Mouse (Mus musculus) neural tube, embryonic 11.5 days (tissue): ENCODE results near the gene Cebpg. TPM values are rescaled to one million over a fixed set of nuclear protein-coding genes. Genes with fewer than 3 reads are reported as not detected.

Experiments
- ATAC-seq: fragments of 200-750 bp; cut with Nextera tagmentation; 2 replicates; pipeline ENCODE4 v1.8.0; 2017; ENCODE audit warnings: moderate number of reproducible peaks, mild to moderate bottlenecking, moderate TSS enrichment, moderate library complexity; ENCODE audit not compliant: insufficient read depth, low FRiP score, low TSS enrichment
- DNase-seq: peaks from one replicate; pipeline ENCODE4 v3.0.0-alpha.2; 2015; ENCODE audit warnings: low spot score
- H3K27ac ChIP-seq: fragments of 300-500 bp; sonication (generic); 2 replicates; pipeline ENCODE4 v1.5.1; 2014; ENCODE audit warnings: low read depth, mild to moderate bottlenecking, low read length
- H3K27me3 ChIP-seq: fragments of 300-500 bp; sonication (generic); 2 replicates; pipeline ENCODE4 v1.6.1; 2014; ENCODE audit warnings: mild to moderate bottlenecking, low read length, mixed read lengths; ENCODE audit not compliant: control insufficient read depth, insufficient read depth
- H3K36me3 ChIP-seq: fragments of 300-500 bp; sonication (generic); 2 replicates; pipeline ENCODE4 v1.6.1; 2014; ENCODE audit warnings: mild to moderate bottlenecking, low read length, moderate library complexity, mixed read lengths; ENCODE audit not compliant: control insufficient read depth, insufficient read depth
- H3K4me1 ChIP-seq: fragments of 300-500 bp; sonication (generic); 2 replicates; pipeline ENCODE4 v1.6.1; 2014; ENCODE audit warnings: low read length, mixed read lengths; ENCODE audit not compliant: control insufficient read depth, insufficient read depth
- H3K4me2 ChIP-seq: fragments of 300-500 bp; sonication (generic); 2 replicates; pipeline ENCODE4 v1.6.1; 2014; ENCODE audit warnings: low read depth, mild to moderate bottlenecking, moderate library complexity
- H3K4me3 ChIP-seq: fragments of 300-500 bp; sonication (generic); 2 replicates; pipeline ENCODE4 v1.5.1; 2014; ENCODE audit warnings: low read depth, low read length
- H3K9ac ChIP-seq: fragments of 300-500 bp; sonication (generic); 2 replicates; pipeline ENCODE4 v1.6.1; 2014; ENCODE audit warnings: mild to moderate bottlenecking, low read length
- H3K9me3 ChIP-seq: fragments of 300-500 bp; sonication (generic); 2 replicates; pipeline ENCODE4 v1.6.1; 2016; ENCODE audit warnings: low read length; ENCODE audit not compliant: control insufficient read depth
- WGBS: fragments of 180-500 bp; shearing (Covaris S2); extraction: QIAGEN DNeasy Blood & Tissue Kit; methylation state at CpG from one replicate; pipeline ENCODE4 v1.1.7; 2014; 5-methylcytosine and 5-hydroxymethylcytosine counted together
- polyA plus RNA-seq: library from polyadenylated mRNA; unstranded; fragments of >200 nt; fragmentation: Nextera tagmentation; extraction: Ambion mirVana; gene quantifications from 2 replicates; pipeline ENCODE4 v1.2.1, GENCODE M21; 2014

Gene Cebpg
- polyA plus RNA-seq: 34.8 and 37.5 TPM in 2 replicates

- Histone ChIP-seq H3K4me1 (peaks cover 7% of the 10 kb centered on the region; the same call in 1 of the 2 replicates), H3K9ac (peak within 1 kb of the TSS; percentile 89), H3K27me3 (no peaks in the 10 kb centered on the region), H3K36me3 (no peaks in the 10 kb centered on the region), H3K4me2 (peak within 1 kb of the TSS; percentile 60), H3K4me3 (peak within 1 kb of the TSS; percentile 91), H3K9me3 (no peaks in the 10 kb centered on the region), H3K27ac (peak within 1 kb of the TSS; percentile 65)
- DNase-seq (peak; percentile 95), ATAC-seq (peak; percentile 99)
- WGBS: under 1% methylated on average over 33 of the region's 53 CpGs
Measured at GRCm38 (mm10) chr7:35056436-35056864, at the start of gene Cebpg. Cebpg (minus strand) TSS chr7:35056573.

- Histone ChIP-seq H3K36me3 (no peaks in the 10 kb centered on the region), H3K9ac (no peak overlapping the region), H3K9me3 (no peaks in the 10 kb centered on the region), H3K27me3 (no peaks in the 10 kb centered on the region), H3K27ac (no peak overlapping the region), H3K4me2 (no peak overlapping the region), H3K4me3 (no peak overlapping the region), H3K4me1 (no peaks in the 10 kb centered on the region)
- WGBS: 87% methylated on average over 4 of the region's 4 CpGs
- ATAC-seq: no peak
- DNase-seq: no peak
Measured at GRCm38 (mm10) chr7:35099528-35099927, 43.2 kb upstream of the Cebpg start.

GRCm38 (mm10) chr7:35098777-35099176 is 42.4 kb upstream of the Cebpg start:
- H3K4me2 ChIP-seq: no peak overlapping the region
- no peak overlapping the region for H3K4me3 ChIP-seq
- no peaks in the 10 kb centered on the region for H3K4me1 ChIP-seq
- DNase-seq (no peak), ATAC-seq (no peak)
- H3K9me3 ChIP-seq: no peaks in the 10 kb centered on the region
- 82% methylated on average over 4 of the region's 4 CpGs for WGBS
- no peaks in the 10 kb centered on the region for H3K36me3 ChIP-seq
- H3K27me3 ChIP-seq: no peaks in the 10 kb centered on the region
- no peak overlapping the region for H3K27ac ChIP-seq
- H3K9ac ChIP-seq: no peak overlapping the region

- H3K9me3 ChIP-seq: no peaks in the 10 kb centered on the region
- ATAC-seq: no peak
- H3K27ac ChIP-seq: no peak overlapping the region
- 84% methylated on average over 9 of the region's 9 CpGs for WGBS
- DNase-seq: no peak
- H3K4me3 ChIP-seq: no peak overlapping the region
- H3K9ac ChIP-seq: no peak overlapping the region
- no peaks in the 10 kb centered on the region for H3K27me3 ChIP-seq
- H3K36me3 ChIP-seq: no peaks in the 10 kb centered on the region
- no peaks in the 10 kb centered on the region for H3K4me1 ChIP-seq
- H3K4me2 ChIP-seq: no peak overlapping the region
Measured at GRCm38 (mm10) chr7:35094975-35095678, 38.8 kb upstream of the Cebpg start.

GRCm38 (mm10) chr7:35090550-35090949 is 34.2 kb upstream of the Cebpg start:
- H3K4me3 ChIP-seq: no peak overlapping the region
- no peaks in the 10 kb centered on the region for H3K9me3 ChIP-seq
- H3K36me3 ChIP-seq: no peaks in the 10 kb centered on the region
- no peaks in the 10 kb centered on the region for H3K27me3 ChIP-seq
- WGBS: 85% methylated on average over 5 of the region's 5 CpGs
- no peak for DNase-seq
- ATAC-seq: no peak
- H3K4me2 ChIP-seq: no peak overlapping the region
- 0 out of 2 replicates have a peak, but pooled peaks cover 2% of the 10 kb centered on the region for H3K4me1 ChIP-seq
- no peak overlapping the region for H3K9ac ChIP-seq
- no peak overlapping the region for H3K27ac ChIP-seq

- H3K27me3 ChIP-seq: no peaks in the 10 kb centered on the region
- H3K4me3 ChIP-seq: no peak overlapping the region
Measured at GRCm38 (mm10) chr7:35086271-35086861, 30.0 kb upstream of the Cebpg start.

GRCm38 (mm10) chr7:35084565-35085360 is 28.4 kb upstream of the Cebpg start:
- DNase-seq (no peak), ATAC-seq (no peak)
- H3K4me3 ChIP-seq: no peak overlapping the region
- no peaks in the 10 kb centered on the region for H3K27me3 ChIP-seq
- no peak overlapping the region for H3K4me2 ChIP-seq
- H3K27ac ChIP-seq: no peak overlapping the region
- 78% methylated on average over 12 of the region's 12 CpGs for WGBS
- H3K9ac ChIP-seq: no peak overlapping the region
- 0 out of 2 replicates have a peak, but pooled peaks cover 2% of the 10 kb centered on the region for H3K4me1 ChIP-seq
- no peaks in the 10 kb centered on the region for H3K9me3 ChIP-seq
- H3K36me3 ChIP-seq: no peaks in the 10 kb centered on the region

More at GRCm38 (mm10) chr7:35086271-35086861, 30.0 kb upstream of the Cebpg start:
- 0 out of 2 replicates have a peak, but pooled peaks cover 2% of the 10 kb centered on the region for H3K4me1 ChIP-seq
- peak overlapping the region; percentile 20 for H3K4me2 ChIP-seq
- ATAC-seq (no peak), DNase-seq (peak; percentile 47)
- H3K36me3 ChIP-seq: no peaks in the 10 kb centered on the region
- 3% methylated on average over 21 of the region's 21 CpGs for WGBS
- no peaks in the 10 kb centered on the region for H3K9me3 ChIP-seq
- no peak overlapping the region for H3K27ac ChIP-seq
- no peak overlapping the region for H3K9ac ChIP-seq

- WGBS: 82% methylated on average over 9 of the region's 9 CpGs
- Histone ChIP-seq H3K4me3 (no peak overlapping the region), H3K4me2 (no peak overlapping the region), H3K9ac (no peak overlapping the region), H3K27me3 (no peaks in the 10 kb centered on the region), H3K4me1 (0 out of 2 replicates have a peak, but pooled peaks cover under 1% of the 10 kb centered on the region), H3K9me3 (no peaks in the 10 kb centered on the region), H3K36me3 (no peaks in the 10 kb centered on the region), H3K27ac (no peak overlapping the region)
- DNase-seq: no peak
- no peak for ATAC-seq
Measured at GRCm38 (mm10) chr7:35081406-35082104, 25.2 kb upstream of the Cebpg start.
